Mouse (Mus musculus) testis, adult 2 months (tissue): Measurements from ENCODE around the gene Shisa8. TPM values are rescaled to one million over a fixed set of nuclear protein-coding genes. Genes with fewer than 3 reads are reported as not detected.
A peak's percentile ranks its signal among the peaks of the same experiment; 100 is the strongest.

Source experiments
- H3K27ac ChIP-seq: fragments of 200-500 bp; 2 replicates; pipeline ENCODE4 v1.5.1; 2012; ENCODE audit warnings: low read depth, low read length; ENCODE audit not compliant: control insufficient read depth, insufficient read depth
- H3K27me3 ChIP-seq: fragments of 200-500 bp; 2 replicates; pipeline ENCODE4 v1.6.1; 2012; ENCODE audit warnings: mild to moderate bottlenecking, low read length, moderate library complexity; ENCODE audit not compliant: control insufficient read depth, insufficient read depth
- H3K36me3 ChIP-seq: fragments of 200-500 bp; 2 replicates; pipeline ENCODE4 v1.6.1; 2012; ENCODE audit warnings: mild to moderate bottlenecking, low read length; ENCODE audit not compliant: control insufficient read depth, insufficient read depth
- H3K4me1 ChIP-seq: fragments of 200-500 bp; 2 replicates; pipeline ENCODE4 v1.6.1; 2012; ENCODE audit warnings: low read length; ENCODE audit not compliant: control insufficient read depth, insufficient read depth
- H3K4me3 ChIP-seq: fragments of 200-500 bp; 2 replicates; pipeline ENCODE4 v1.5.1; 2012; ENCODE audit warnings: low read depth, mild to moderate bottlenecking, low read length, moderate library complexity, mixed read lengths; ENCODE audit not compliant: control insufficient read depth
- CTCF ChIP-seq: fragments of 200-500 bp; IDR thresholded peaks from 2 replicates; pipeline ENCODE4 v1.5.1; 2012; ENCODE audit warnings: low read depth, mild to moderate bottlenecking, inconsistent platforms, low read length, moderate library complexity; ENCODE audit not compliant: control insufficient read depth, insufficient read depth, insufficient replicate concordance
- POLR2A ChIP-seq: fragments of 200-500 bp; IDR thresholded peaks from 2 replicates; pipeline ENCODE4 v1.6.1; 2012; ENCODE audit warnings: low read depth, mild to moderate bottlenecking, inconsistent platforms, low read length, moderate library complexity; ENCODE audit not compliant: control insufficient read depth
- polyA plus RNA-seq: library from polyadenylated mRNA; depleted of rRNA; stranded (reverse); fragments of >200 nt; gene quantifications from 2 replicates; pipeline ENCODE4 v1.2.3, GENCODE M21; 2012

Gene Shisa8
- polyA plus RNA-seq, 1 experiment: 0.31 TPM

GRCm38 (mm10) chr15:82244115-82244804 lies 31.6 kb upstream of the Shisa8 start, which contains the start of gene Cenpm:
Cenpm (minus strand) TSS chr15:82244748.
- Histone ChIP-seq H3K4me1 (peaks cover 12% of the 10 kb centered on the region), H3K27me3 (no peaks in the 10 kb centered on the region), H3K4me3 (peak within 1 kb of the TSS; percentile 99), H3K36me3 (no peaks in the 10 kb centered on the region), H3K27ac (peak within 1 kb of the TSS; percentile 99)
- no peak for TF ChIP-seq CTCF
- TF ChIP-seq POLR2A: peak; percentile 59

GRCm38 (mm10) chr15:82243742-82244114 lies 31.1 kb upstream of the Shisa8 start:
- TF ChIP-seq CTCF (no peak), POLR2A (no peak)
- no peak overlapping the region for H3K27ac ChIP-seq

GRCm38 (mm10) chr15:82243311-82243710 lies 30.7 kb upstream of the Shisa8 start:
- H3K4me3 ChIP-seq: peak overlapping the region; percentile 99; the same call in 1 of the 2 replicates
- H3K4me1 ChIP-seq: peaks cover 12% of the 10 kb centered on the region
- no peaks in the 10 kb centered on the region for H3K27me3 ChIP-seq
- TF ChIP-seq CTCF (no peak), POLR2A (no peak)
- H3K27ac ChIP-seq: no peak overlapping the region
- H3K36me3 ChIP-seq: no peaks in the 10 kb centered on the region

More at GRCm38 (mm10) chr15:82243742-82244114, 31.1 kb upstream of the Shisa8 start:
- no peaks in the 10 kb centered on the region for H3K27me3 ChIP-seq
- peaks cover 12% of the 10 kb centered on the region for H3K4me1 ChIP-seq
- peak overlapping the region; percentile 99 for H3K4me3 ChIP-seq
- no peaks in the 10 kb centered on the region for H3K36me3 ChIP-seq

- no peaks in the 10 kb centered on the region for H3K4me1 ChIP-seq
- H3K36me3 ChIP-seq: no peaks in the 10 kb centered on the region
- H3K27ac ChIP-seq: no peak overlapping the region
- no peak overlapping the region for H3K4me3 ChIP-seq
- no peaks in the 10 kb centered on the region for H3K27me3 ChIP-seq
- TF ChIP-seq POLR2A (peak; percentile 31; the same call in 1 of the 2 replicates), CTCF (peak; percentile 97)
Measured at GRCm38 (mm10) chr15:82236565-82236964, 23.9 kb upstream of the Shisa8 start.

- Histone ChIP-seq H3K27me3 (no peaks in the 10 kb centered on the region), H3K36me3 (no peaks in the 10 kb centered on the region), H3K4me3 (no peak overlapping the region), H3K27ac (no peak overlapping the region), H3K4me1 (no peaks in the 10 kb centered on the region)
- TF ChIP-seq CTCF (no peak), POLR2A (no peak)
Measured at GRCm38 (mm10) chr15:82235661-82236060, 23.0 kb upstream of the Shisa8 start.

GRCm38 (mm10) chr15:82232651-82233050 lies 20.0 kb upstream of the Shisa8 start:
- no peak for TF ChIP-seq POLR2A
- no peak for TF ChIP-seq CTCF
- H3K27me3 ChIP-seq: no peaks in the 10 kb centered on the region
- no peaks in the 10 kb centered on the region for H3K36me3 ChIP-seq
- no peak overlapping the region for H3K27ac ChIP-seq
- no peak overlapping the region for H3K4me3 ChIP-seq
- no peaks in the 10 kb centered on the region for H3K4me1 ChIP-seq

- no peaks in the 10 kb centered on the region for H3K4me1 ChIP-seq
- TF ChIP-seq POLR2A (no peak), CTCF (no peak)
- no peaks in the 10 kb centered on the region for H3K36me3 ChIP-seq
- no peaks in the 10 kb centered on the region for H3K27me3 ChIP-seq
- no peak overlapping the region for H3K4me3 ChIP-seq
- H3K27ac ChIP-seq: no peak overlapping the region
Measured at GRCm38 (mm10) chr15:82231591-82232378, 19.2 kb upstream of the Shisa8 start.
